Mouse (Mus musculus) C2C12 (cell line): ENCODE measurements around the gene Togaram2.

Experiments
- CEBPB ChIP-seq: IDR thresholded peaks from one replicate; pipeline ENCODE4 v1.6.1; 2011; ENCODE audit warnings: low read depth, mild to moderate bottlenecking, control low read depth, moderate library complexity
- CTCF ChIP-seq: IDR thresholded peaks from one replicate; pipeline ENCODE4 v1.5.1; 2011; ENCODE audit not compliant: control insufficient read depth, insufficient read depth, insufficient read length
- FOSL1 ChIP-seq: IDR thresholded peaks from one replicate; pipeline ENCODE4 v1.8.0; 2011; ENCODE audit warnings: mild to moderate bottlenecking, low read length; ENCODE audit not compliant: poor library complexity, insufficient read depth, severe bottlenecking
- MAX ChIP-seq: IDR thresholded peaks from one replicate; pipeline ENCODE4 v1.6.1; 2011; ENCODE audit warnings: mild to moderate bottlenecking, control low read depth
- MYOD1 ChIP-seq: IDR thresholded peaks from one replicate; pipeline ENCODE4 v1.6.1; 2011; ENCODE audit warnings: low read depth; ENCODE audit not compliant: control insufficient read depth, insufficient read length
- USF1 ChIP-seq: IDR thresholded peaks from one replicate; pipeline ENCODE4 v1.6.1; 2011; ENCODE audit warnings: low read depth, mild to moderate bottlenecking, control low read depth, moderate library complexity

DNA sequence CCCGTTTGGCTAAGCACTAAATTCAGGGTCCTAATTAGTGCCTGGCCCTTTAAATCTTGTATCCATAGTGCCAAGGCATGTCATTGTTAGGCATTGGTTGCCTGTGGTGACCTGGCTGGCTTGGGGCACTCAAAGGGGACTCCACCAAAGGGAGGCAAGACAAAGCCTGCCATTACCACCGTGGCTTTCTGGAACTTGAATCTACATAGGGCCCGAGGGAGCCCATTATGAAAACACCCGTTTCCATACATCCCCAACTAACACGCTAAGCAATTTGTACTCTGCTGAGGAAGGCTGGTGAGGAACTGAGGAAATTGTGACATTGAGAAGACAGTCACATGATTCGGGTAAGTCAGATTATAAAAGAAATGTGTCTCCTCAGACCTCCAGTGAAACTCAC, 96.5 kb downstream of the Togaram2 start:
- TF ChIP-seq CTCF (no peak), USF1 (no peak), MAX (no peak), CEBPB (no peak), FOSL1 (no peak), MYOD1 (no peak)
